In the genomic region with DNA sequence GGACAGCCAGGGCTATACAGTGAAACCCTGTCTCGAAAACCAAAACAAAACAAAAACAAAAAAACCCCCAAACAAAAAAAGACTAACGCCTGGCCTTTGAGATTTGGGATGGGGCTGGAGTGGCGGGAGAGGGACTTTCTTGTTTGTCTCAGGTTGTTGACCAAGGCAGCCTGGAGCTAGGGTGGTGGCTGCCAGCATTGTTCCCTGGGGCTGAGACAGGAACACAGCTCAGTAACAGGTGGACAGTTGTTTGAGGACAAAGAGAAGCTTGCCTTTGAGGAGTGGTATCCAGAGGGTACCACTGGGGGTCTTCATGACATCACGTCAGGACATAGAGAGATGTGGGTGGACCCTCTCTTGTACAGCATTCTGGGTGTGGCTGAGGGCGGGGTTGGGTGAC, we compare ENCODE assay signal across 19 mouse cellular contexts. TPM values are rescaled to one million over a fixed set of nuclear protein-coding genes. Genes with fewer than 3 reads are reported as not detected.
DNase-seq lines count a peak whose midpoint lies in the region; ATAC-seq and TF ChIP-seq lines count a peak whose summit lies in the region.
"Had no signal": no experiment of that assay in that cellular context is flagged by ENCODE, and none has a peak within 500 bp of the region (broad histone marks: within the 10 kb centered on the region; RNA-seq: fewer than 3 reads in every experiment).

No protein-coding gene starts in this region.

- TF ChIP-seq EP300 in heart, adult 2 months (IDR thresholded peaks at IDR 0.05; ENCODE audit: insufficient read depth, low read depth, low read length) = no peak

- no peak overlapping the region for H3K27ac ChIP-seq in forebrain, embryonic 11.5 days (ENCODE audit: low read depth, low read length)
- H3K27ac ChIP-seq in forebrain, embryonic 13.5 days = no peak overlapping the region
- peak overlapping the region; percentile 49; the same call in 1 of the 2 replicates for H3K27ac ChIP-seq in heart, embryonic 10.5 days
- H3K27ac ChIP-seq in heart, adult 2 months = no peak overlapping the region
- H3K27ac ChIP-seq in kidney, adult 2 months (ENCODE audit: insufficient read depth, low read depth, low read length) = peak overlapping the region; percentile 75
- no peak overlapping the region for H3K27ac ChIP-seq in midbrain, embryonic 11.5 days (ENCODE audit: low read depth, low read length)
- H3K27ac ChIP-seq in midbrain, embryonic 16.5 days (ENCODE audit: low read length) = no peak overlapping the region
- H3K27ac ChIP-seq: embryonic facial prominence, embryonic 10.5 days; embryonic facial prominence, embryonic 12.5 days; forebrain, embryonic 12.5 days; forebrain, embryonic 15.5 days had no signal

- intact Hi-C loops in heart, adult 2 months (cut with DNase I) = no loop called here

- H3K4me3 ChIP-seq in forebrain, embryonic 11.5 days (ENCODE audit: low read depth, low read length) = no peak overlapping the region
- no peak overlapping the region for H3K4me3 ChIP-seq in forebrain, embryonic 13.5 days
- H3K4me3 ChIP-seq in heart, embryonic 10.5 days = no peak overlapping the region
- H3K4me3 ChIP-seq in heart, adult 2 months = no peak overlapping the region
- H3K4me3 ChIP-seq in kidney, adult 2 months (ENCODE audit: insufficient read depth, low read depth, low read length) = no peak overlapping the region
- H3K4me3 ChIP-seq in midbrain, embryonic 11.5 days (ENCODE audit: low read depth, low read length) = no peak overlapping the region
- no peak overlapping the region for H3K4me3 ChIP-seq in midbrain, embryonic 16.5 days (ENCODE audit: low read depth, low read length)
- H3K4me3 ChIP-seq: embryonic facial prominence, embryonic 10.5 days; embryonic facial prominence, embryonic 12.5 days; forebrain, embryonic 12.5 days; forebrain, embryonic 15.5 days had no signal

- no peak for TF ChIP-seq CTCF in heart, adult 2 months (IDR thresholded peaks at IDR 0.05)
- no peak for TF ChIP-seq CTCF in kidney, adult 2 months (conservative IDR thresholded peaks at IDR 0.05; ENCODE audit: insufficient read depth, insufficient read length, low read depth, low read length)

- peak; percentile 42 for DNase-seq in forebrain, embryonic 11.5 days (ENCODE audit: low spot score)
- DNase-seq in heart, embryonic 10.5 days (ENCODE audit: low spot score) = no peak
- no peak for DNase-seq in heart, adult 2 months
- DNase-seq in kidney, adult 2 months = no peak
- no peak for DNase-seq in kidney, adult 11 months
- peak; percentile 44 for DNase-seq in midbrain, embryonic 11.5 days (ENCODE audit: low spot score, missing footprints)
- DNase-seq: adrenal gland, adult 2 months; adrenal gland, postnatal 10 days; adrenal gland, postnatal 36 days; B cell, adult 2 months; cerebellum, adult 9-10 months; forebrain, postnatal 0 days had no signal

- H3K27me3 ChIP-seq in forebrain, embryonic 11.5 days (ENCODE audit: control insufficient read depth, insufficient read depth, low read length) = no peaks in the 10 kb centered on the region
- no peaks in the 10 kb centered on the region for H3K27me3 ChIP-seq in forebrain, embryonic 13.5 days
- no peaks in the 10 kb centered on the region for H3K27me3 ChIP-seq in heart, embryonic 10.5 days (ENCODE audit: insufficient read depth, poor library complexity, severe bottlenecking)
- no peaks in the 10 kb centered on the region for H3K27me3 ChIP-seq in heart, adult 2 months (ENCODE audit: control insufficient read depth, insufficient read depth, low read length)
- no peaks in the 10 kb centered on the region for H3K27me3 ChIP-seq in kidney, adult 2 months (replicated peaks; ENCODE audit: control insufficient read depth, insufficient read depth, low read length)
- no peaks in the 10 kb centered on the region for H3K27me3 ChIP-seq in midbrain, embryonic 11.5 days (ENCODE audit: control insufficient read depth, insufficient read depth, low read length)
- no peaks in the 10 kb centered on the region for H3K27me3 ChIP-seq in midbrain, embryonic 16.5 days (ENCODE audit: control insufficient read depth, insufficient read depth, low read depth, low read length)
- H3K27me3 ChIP-seq: embryonic facial prominence, embryonic 12.5 days; forebrain, embryonic 12.5 days; forebrain, embryonic 15.5 days had no signal

- ATAC-seq in forebrain, embryonic 11.5 days (replicated peaks; ENCODE audit: low FRiP score) = no peak
- ATAC-seq in forebrain, embryonic 13.5 days = no peak
- no peak for ATAC-seq in midbrain, embryonic 11.5 days (ENCODE audit: low FRiP score)
- no peak for ATAC-seq in midbrain, embryonic 16.5 days
- ATAC-seq: CD4-positive, CD25-positive, alpha-beta regulatory T cell, adult 4 months; forebrain, embryonic 15.5 days; forebrain, postnatal 0 days had no signal

- no peaks in the 10 kb centered on the region; the same call in 1 of the 2 replicates for H3K36me3 ChIP-seq in forebrain, embryonic 11.5 days (ENCODE audit: control insufficient read depth, insufficient read depth, low read length)
- H3K36me3 ChIP-seq in forebrain, embryonic 13.5 days (ENCODE audit: poor library complexity, severe bottlenecking) = peaks cover 58% of the 10 kb centered on the region
- H3K36me3 ChIP-seq in heart, embryonic 10.5 days = peaks cover 40% of the 10 kb centered on the region
- H3K36me3 ChIP-seq in heart, adult 2 months (ENCODE audit: control insufficient read depth, insufficient read depth, low read length) = no peaks in the 10 kb centered on the region
- no peaks in the 10 kb centered on the region for H3K36me3 ChIP-seq in kidney, adult 2 months (ENCODE audit: control insufficient read depth, insufficient read depth, low read length)
- no peaks in the 10 kb centered on the region; the same call in 1 of the 2 replicates for H3K36me3 ChIP-seq in midbrain, embryonic 11.5 days (ENCODE audit: control insufficient read depth, insufficient read depth, low read length)
- no peaks in the 10 kb centered on the region for H3K36me3 ChIP-seq in midbrain, embryonic 16.5 days (ENCODE audit: control insufficient read depth, insufficient read depth, low read length)
- H3K36me3 ChIP-seq: forebrain, embryonic 15.5 days had no signal

- TF ChIP-seq POLR2A in heart, adult 2 months (IDR thresholded peaks at IDR 0.05; ENCODE audit: insufficient read depth, low read depth, low read length) = no peak
- no peak for TF ChIP-seq POLR2A in kidney, adult 2 months (IDR thresholded peaks at IDR 0.05; ENCODE audit: low read depth, low read length)

- no peak overlapping the region for H3K9ac ChIP-seq in forebrain, embryonic 11.5 days (ENCODE audit: low read length)
- no peak overlapping the region for H3K9ac ChIP-seq in forebrain, embryonic 13.5 days
- no peak overlapping the region for H3K9ac ChIP-seq in heart, adult 2 months (ENCODE audit: low read depth, low read length)
- no peak overlapping the region for H3K9ac ChIP-seq in midbrain, embryonic 11.5 days (ENCODE audit: low read length)
- no peak overlapping the region for H3K9ac ChIP-seq in midbrain, embryonic 16.5 days (ENCODE audit: low read depth, low read length)
- H3K9ac ChIP-seq: embryonic facial prominence, embryonic 12.5 days; forebrain, embryonic 12.5 days; forebrain, embryonic 15.5 days; forebrain, postnatal 0 days had no signal

- WGBS in forebrain, embryonic 11.5 days = 87% methylated on average over 5 of the region's 5 CpGs
- 85% methylated on average over 5 of the region's 5 CpGs for WGBS in forebrain, embryonic 13.5 days
- WGBS in heart, embryonic 10.5 days = 76% methylated on average over 5 of the region's 5 CpGs
- WGBS in heart, adult 2 months = 86% methylated on average over 5 of the region's 5 CpGs
- WGBS in kidney, adult 2 months = 85% methylated on average over 5 of the region's 5 CpGs
- WGBS in midbrain, embryonic 11.5 days = 86% methylated on average over 5 of the region's 5 CpGs
- 82% methylated on average over 5 of the region's 5 CpGs for whole genome bisulfite sequencing in midbrain, embryonic 16.5 days

- no peak overlapping the region for H3K4me2 ChIP-seq in forebrain, embryonic 11.5 days (ENCODE audit: low read depth, low read length, severe bottlenecking)
- H3K4me2 ChIP-seq in forebrain, embryonic 13.5 days = no peak overlapping the region
- no peak overlapping the region for H3K4me2 ChIP-seq in midbrain, embryonic 11.5 days
- no peak overlapping the region for H3K4me2 ChIP-seq in midbrain, embryonic 16.5 days (ENCODE audit: low read length)
- H3K4me2 ChIP-seq: embryonic facial prominence, embryonic 12.5 days; forebrain, embryonic 12.5 days; forebrain, embryonic 15.5 days had no signal

- H3K9me3 ChIP-seq in forebrain, embryonic 11.5 days (ENCODE audit: control insufficient read depth, low read length) = no peaks in the 10 kb centered on the region
- no peaks in the 10 kb centered on the region for H3K9me3 ChIP-seq in forebrain, embryonic 13.5 days (replicated peaks)
- no peaks in the 10 kb centered on the region for H3K9me3 ChIP-seq in heart, embryonic 10.5 days
- H3K9me3 ChIP-seq in midbrain, embryonic 11.5 days (ENCODE audit: control insufficient read depth, low read length) = no peaks in the 10 kb centered on the region
- no peaks in the 10 kb centered on the region for H3K9me3 ChIP-seq in midbrain, embryonic 16.5 days (replicated peaks; ENCODE audit: control insufficient read depth, low read length, poor library complexity, severe bottlenecking)
- H3K9me3 ChIP-seq: embryonic facial prominence, embryonic 10.5 days; embryonic facial prominence, embryonic 12.5 days; forebrain, embryonic 12.5 days; forebrain, embryonic 15.5 days had no signal

- peaks cover 6% of the 10 kb centered on the region; the same call in 1 of the 2 replicates for H3K4me1 ChIP-seq in forebrain, embryonic 11.5 days (replicated peaks; ENCODE audit: control insufficient read depth, insufficient read depth, low read length)
- peaks cover 38% of the 10 kb centered on the region for H3K4me1 ChIP-seq in forebrain, embryonic 13.5 days
- peaks cover 77% of the 10 kb centered on the region for H3K4me1 ChIP-seq in heart, embryonic 10.5 days
- H3K4me1 ChIP-seq in heart, adult 2 months (ENCODE audit: control insufficient read depth, insufficient read depth, low read length) = no peaks in the 10 kb centered on the region
- peaks cover 14% of the 10 kb centered on the region for H3K4me1 ChIP-seq in kidney, adult 2 months (ENCODE audit: control insufficient read depth, insufficient read depth, low read length)
- H3K4me1 ChIP-seq in midbrain, embryonic 11.5 days (ENCODE audit: control insufficient read depth, insufficient read depth, low read length) = peaks cover 7% of the 10 kb centered on the region
- H3K4me1 ChIP-seq in midbrain, embryonic 16.5 days (ENCODE audit: control insufficient read depth, insufficient read depth, low read length) = peaks cover 14% of the 10 kb centered on the region

- no peaks in the 10 kb centered on the region for H3K79me2 ChIP-seq in heart, adult 2 months (replicated peaks; ENCODE audit: control insufficient read depth, insufficient read depth, low read length)

RNA-seq across cellular contexts. Expression of gene Aif1l, which starts 5.7 kb away (rescaled TPM):
- polyA plus RNA-seq in forebrain, embryonic 11.5 days (2014; fragmentation: Nextera tagmentation; extraction: Ambion mirVana) = 78.3 and 79.6 TPM in 2 replicates
- 68.7 and 74.8 TPM in 2 replicates for polyA plus RNA-seq in forebrain, embryonic 13.5 days (2015; fragmentation: Nextera tagmentation; extraction: Ambion mirVana)
- 92.8 and 96.1 TPM in 2 replicates for polyA plus RNA-seq in heart, embryonic 10.5 days (2016; fragmentation: Nextera tagmentation; extraction: Ambion mirVana)
- 1 to 10 TPM; 2.4 to 2.7 TPM for total RNA-seq in heart, adult 2 months (2021)
- polyA plus RNA-seq in heart, adult 2 months (2012; rRNA removed) = 4.2 and 4.6 TPM in 2 replicates
- 152 and 177 TPM in 2 replicates for polyA plus RNA-seq in kidney, adult 2 months (2012; rRNA removed)
- polyA plus RNA-seq in midbrain, embryonic 11.5 days (2014; fragmentation: Nextera tagmentation; extraction: Ambion mirVana) = 65.0 and 65.7 TPM in 2 replicates
- 27.0 and 28.3 TPM in 2 replicates for polyA plus RNA-seq in midbrain, embryonic 16.5 days (2015; fragmentation: Nextera tagmentation; extraction: Ambion mirVana)

RNA-seq across cellular contexts. Expression of gene Nup214, which starts 18.6 kb away (rescaled TPM):
- polyA plus RNA-seq in forebrain, embryonic 11.5 days (2014; fragmentation: Nextera tagmentation; extraction: Ambion mirVana) = 76.0 and 81.8 TPM in 2 replicates
- 101 and 103 TPM in 2 replicates for polyA plus RNA-seq in forebrain, embryonic 13.5 days (2015; fragmentation: Nextera tagmentation; extraction: Ambion mirVana)
- polyA plus RNA-seq in heart, embryonic 10.5 days (2016; fragmentation: Nextera tagmentation; extraction: Ambion mirVana) = 76.5 and 83.8 TPM in 2 replicates
- total RNA-seq in heart, adult 2 months (2021) = 10 to 100 TPM; 27.5 to 28.6 TPM
- polyA plus RNA-seq in heart, adult 2 months (2012; rRNA removed) = 18.5 and 18.6 TPM in 2 replicates
- 41.3 and 41.8 TPM in 2 replicates for polyA plus RNA-seq in kidney, adult 2 months (2012; rRNA removed)
- 64.6 and 64.7 TPM in 2 replicates for polyA plus RNA-seq in midbrain, embryonic 11.5 days (2014; fragmentation: Nextera tagmentation; extraction: Ambion mirVana)
- polyA plus RNA-seq in midbrain, embryonic 16.5 days (2015; fragmentation: Nextera tagmentation; extraction: Ambion mirVana) = 63.9 and 68.0 TPM in 2 replicates

Comparison
In these comparisons a context has a peak if more than half of its experiments do, and no peak if none do; other contexts are left out.
1. H3K27ac ChIP-seq: peak in heart, embryonic 10.5 days (single experiment) and kidney, adult 2 months (single experiment); none in forebrain, embryonic 11.5 days (single experiment), forebrain, embryonic 13.5 days (single experiment), heart, adult 2 months (single experiment), midbrain, embryonic 11.5 days (single experiment) and midbrain, embryonic 16.5 days (single experiment).
2. DNase-seq: peak in forebrain, embryonic 11.5 days (single experiment) and midbrain, embryonic 11.5 days (single experiment); none in heart, embryonic 10.5 days (single experiment), heart, adult 2 months (0 of 2), kidney, adult 2 months (single experiment) and kidney, adult 11 months (single experiment).